Mouse (Mus musculus): ENCODE data around the gene 1110032A03Rik. TPM values are rescaled to one million over a fixed set of nuclear protein-coding genes. Genes with fewer than 3 reads are reported as not detected.
A peak's percentile ranks its signal among the peaks of the same experiment; 100 is the strongest.

Gene 1110032A03Rik
- polyA plus RNA-seq (2016; fragmentation: Nextera tagmentation; extraction: Ambion mirVana) = 23.0 and 28.3 TPM in 2 replicates

- Histone ChIP-seq H3K4me1 (peaks cover 23% of the 10 kb centered on the region), H3K27me3 (replicated peaks; ENCODE audit: low read depth, poor library complexity, severe bottlenecking) (no peaks in the 10 kb centered on the region), H3K9me3 (no peaks in the 10 kb centered on the region), H3K36me3 (replicated peaks) (peaks cover 49% of the 10 kb centered on the region), H3K27ac (replicated peaks) (peak within 1 kb of the TSS; percentile 96), H3K4me3 (peak within 1 kb of the TSS; percentile 94)
- under 1% methylated on average over 51 of the region's 51 CpGs for WGBS
- peak; percentile 89 for DNase-seq (ENCODE audit: low spot score)
Observed at GRCm38 (mm10) chr9:50774991-50775612, at the start of gene 1110032A03Rik, which contains the start of gene Alg9. TSS of gene 1110032A03Rik (minus strand) at chr9:50775520. TSS of gene Alg9 (plus strand) at chr9:50775019.

- Histone ChIP-seq H3K27ac (replicated peaks) (no peak overlapping the region), H3K36me3 (replicated peaks) (peaks cover 56% of the 10 kb centered on the region), H3K4me3 (no peak overlapping the region), H3K27me3 (replicated peaks; ENCODE audit: low read depth, poor library complexity, severe bottlenecking) (no peaks in the 10 kb centered on the region), H3K4me1 (no peaks in the 10 kb centered on the region), H3K9me3 (no peaks in the 10 kb centered on the region)
- no peak for DNase-seq (ENCODE audit: low spot score)
- WGBS = 89% methylated on average over 11 of the region's 11 CpGs
Observed at GRCm38 (mm10) chr9:50823779-50824453, 48.6 kb upstream of the 1110032A03Rik start.

DNA sequence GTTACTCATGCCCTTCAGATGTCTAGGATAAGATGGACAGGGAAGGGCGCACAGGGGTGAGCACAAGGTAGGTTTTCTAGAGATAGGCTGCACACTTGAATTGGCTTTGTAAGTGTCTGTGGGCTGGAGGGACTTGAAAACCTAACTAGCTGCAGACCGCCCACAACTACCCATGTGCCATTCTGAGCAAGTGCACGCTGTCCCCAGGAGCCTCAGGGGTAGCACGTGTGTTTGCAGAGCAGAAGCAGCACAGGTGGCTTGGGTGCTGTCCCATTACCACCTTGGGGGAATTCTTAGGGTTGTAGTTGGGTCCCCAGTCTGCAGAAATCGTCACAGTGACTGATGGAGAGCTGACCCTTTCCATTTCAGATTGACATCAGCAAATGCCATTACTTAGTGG, 46.9 kb upstream of the 1110032A03Rik start:
- Histone ChIP-seq H3K27me3 (replicated peaks; ENCODE audit: low read depth, poor library complexity, severe bottlenecking) (no peaks in the 10 kb centered on the region), H3K9me3 (no peaks in the 10 kb centered on the region), H3K36me3 (replicated peaks) (peaks cover 57% of the 10 kb centered on the region), H3K4me3 (no peak overlapping the region), H3K4me1 (no peaks in the 10 kb centered on the region), H3K27ac (replicated peaks) (no peak overlapping the region)
- 90% methylated on average over 5 of the region's 5 CpGs for WGBS
- DNase-seq (ENCODE audit: low spot score) = no peak

- H3K4me1 ChIP-seq = no peaks in the 10 kb centered on the region
- no peak for DNase-seq (ENCODE audit: low spot score)
- H3K27me3 ChIP-seq (replicated peaks; ENCODE audit: low read depth, poor library complexity, severe bottlenecking) = no peaks in the 10 kb centered on the region
- no peaks in the 10 kb centered on the region for H3K9me3 ChIP-seq
- 95% methylated on average over 6 of the region's 6 CpGs for WGBS
- H3K4me3 ChIP-seq = no peak overlapping the region
- H3K27ac ChIP-seq (replicated peaks) = no peak overlapping the region
- peaks cover 62% of the 10 kb centered on the region for H3K36me3 ChIP-seq (replicated peaks)
Observed at GRCm38 (mm10) chr9:50821651-50822050, 46.3 kb upstream of the 1110032A03Rik start.

DNA sequence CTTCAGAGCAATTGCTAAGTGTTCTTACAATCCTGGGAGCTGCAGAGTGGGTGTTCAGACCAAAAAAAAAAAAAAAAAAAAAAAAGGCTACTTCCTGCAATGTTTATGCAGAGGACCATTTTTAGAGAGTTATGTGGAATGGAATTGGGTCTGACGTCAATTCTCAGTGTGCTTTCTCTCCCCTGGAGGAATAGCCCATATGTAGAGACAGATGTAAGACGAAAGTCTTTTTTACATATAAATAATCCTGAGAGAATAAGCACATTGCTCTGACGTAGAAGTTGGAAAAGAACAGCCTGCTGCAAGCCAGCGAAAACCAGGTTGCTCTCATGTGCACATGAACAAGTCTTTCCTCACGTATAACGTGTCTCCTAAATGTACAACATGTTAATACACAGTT, 44.4 kb upstream of the 1110032A03Rik start:
- H3K4me3 ChIP-seq = no peak overlapping the region
- no peaks in the 10 kb centered on the region for H3K4me1 ChIP-seq
- H3K27me3 ChIP-seq (replicated peaks; ENCODE audit: low read depth, poor library complexity, severe bottlenecking) = no peaks in the 10 kb centered on the region
- no peaks in the 10 kb centered on the region for H3K9me3 ChIP-seq
- WGBS = 94% methylated on average over 6 of the region's 6 CpGs
- no peak for DNase-seq (ENCODE audit: low spot score)
- no peak overlapping the region for H3K27ac ChIP-seq (replicated peaks)
- H3K36me3 ChIP-seq (replicated peaks) = peaks cover 79% of the 10 kb centered on the region

- no peaks in the 10 kb centered on the region for H3K27me3 ChIP-seq (replicated peaks; ENCODE audit: low read depth, poor library complexity, severe bottlenecking)
- H3K27ac ChIP-seq (replicated peaks) = no peak overlapping the region
- no peak overlapping the region for H3K4me3 ChIP-seq
- H3K9me3 ChIP-seq = 0 out of 2 replicates have a peak, but pooled peaks cover 5% of the 10 kb centered on the region
- no peak for DNase-seq (ENCODE audit: low spot score)
- 93% methylated on average over 6 of the region's 6 CpGs for WGBS
- H3K36me3 ChIP-seq (replicated peaks) = peaks cover 82% of the 10 kb centered on the region
- H3K4me1 ChIP-seq = no peaks in the 10 kb centered on the region
Observed at GRCm38 (mm10) chr9:50818050-50818449, 42.7 kb upstream of the 1110032A03Rik start.

DNA sequence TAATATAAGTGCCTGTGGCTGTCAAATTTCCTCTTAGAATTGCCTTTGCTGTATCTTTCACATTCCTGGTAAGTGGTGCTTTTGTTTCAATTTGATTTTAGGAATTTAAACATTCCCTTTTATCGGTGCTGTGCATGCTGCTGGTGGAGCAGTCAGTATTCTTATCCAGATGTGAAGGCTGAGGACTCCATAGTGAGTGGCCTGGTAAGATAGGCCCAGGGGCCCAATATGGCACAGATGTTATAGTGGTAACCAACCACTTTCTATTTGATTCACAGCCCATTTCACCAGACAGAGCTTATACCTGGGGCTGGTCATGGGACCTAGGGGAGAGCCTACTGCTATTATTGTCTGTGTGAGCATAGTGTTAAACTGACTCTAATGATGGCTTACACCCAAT, 41.2 kb upstream of the 1110032A03Rik start:
- no peaks in the 10 kb centered on the region for H3K4me1 ChIP-seq
- H3K36me3 ChIP-seq (replicated peaks) = peaks cover 82% of the 10 kb centered on the region
- H3K27ac ChIP-seq (replicated peaks) = no peak overlapping the region
- DNase-seq (ENCODE audit: low spot score) = no peak
- no peak overlapping the region for H3K4me3 ChIP-seq
- 0 out of 2 replicates have a peak, but pooled peaks cover 5% of the 10 kb centered on the region for H3K9me3 ChIP-seq
- H3K27me3 ChIP-seq (replicated peaks; ENCODE audit: low read depth, poor library complexity, severe bottlenecking) = no peaks in the 10 kb centered on the region
- 95% methylated on average over 1 of the region's 1 CpGs for whole genome bisulfite sequencing

GRCm38 (mm10) chr9:50815666-50816065, 40.3 kb upstream of the 1110032A03Rik start:
- H3K27ac ChIP-seq (replicated peaks) = no peak overlapping the region
- H3K4me1 ChIP-seq = no peaks in the 10 kb centered on the region
- H3K9me3 ChIP-seq = 0 out of 2 replicates have a peak, but pooled peaks cover 5% of the 10 kb centered on the region
- no peak overlapping the region for H3K4me3 ChIP-seq
- H3K27me3 ChIP-seq (replicated peaks; ENCODE audit: low read depth, poor library complexity, severe bottlenecking) = no peaks in the 10 kb centered on the region
- H3K36me3 ChIP-seq (replicated peaks) = peaks cover 89% of the 10 kb centered on the region
- WGBS = 95% methylated on average over 4 of the region's 4 CpGs
- no peak for DNase-seq (ENCODE audit: low spot score)

DNA sequence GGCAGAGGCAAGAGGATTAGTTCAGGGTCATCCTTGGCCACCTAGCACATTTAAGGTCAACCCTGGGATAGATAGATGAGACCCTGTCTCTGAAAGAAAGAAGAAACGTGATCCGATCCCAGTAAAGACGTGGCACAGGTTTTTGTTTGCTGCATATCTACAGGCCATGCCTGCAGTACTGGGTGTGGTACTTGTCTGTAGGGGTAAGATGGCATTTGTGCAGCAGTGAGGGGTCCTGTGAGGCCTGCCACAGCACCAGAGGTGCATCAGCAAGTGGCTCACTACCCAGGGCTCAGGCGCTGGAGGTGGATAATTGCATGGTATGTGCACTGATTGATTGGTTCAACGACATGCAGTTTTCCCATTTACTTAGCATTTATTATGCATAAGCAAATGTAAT, 38.5 kb upstream of the 1110032A03Rik start:
- 0 out of 2 replicates have a peak, but pooled peaks cover 5% of the 10 kb centered on the region for H3K9me3 ChIP-seq
- H3K4me3 ChIP-seq = no peak overlapping the region
- peaks cover 92% of the 10 kb centered on the region for H3K36me3 ChIP-seq (replicated peaks)
- H3K27me3 ChIP-seq (replicated peaks; ENCODE audit: low read depth, poor library complexity, severe bottlenecking) = no peaks in the 10 kb centered on the region
- WGBS = 94% methylated on average over 5 of the region's 5 CpGs
- no peak overlapping the region for H3K27ac ChIP-seq (replicated peaks)
- DNase-seq (ENCODE audit: low spot score) = no peak
- no peaks in the 10 kb centered on the region for H3K4me1 ChIP-seq

GRCm38 (mm10) chr9:50811746-50812145, 36.4 kb upstream of the 1110032A03Rik start:
- H3K4me3 ChIP-seq = no peak overlapping the region
- H3K9me3 ChIP-seq = 0 out of 2 replicates have a peak, but pooled peaks cover 5% of the 10 kb centered on the region
- H3K4me1 ChIP-seq = no peaks in the 10 kb centered on the region
- no peak for DNase-seq (ENCODE audit: low spot score)
- peaks cover 95% of the 10 kb centered on the region for H3K36me3 ChIP-seq (replicated peaks)
- no peaks in the 10 kb centered on the region for H3K27me3 ChIP-seq (replicated peaks; ENCODE audit: low read depth, poor library complexity, severe bottlenecking)
- no peak overlapping the region for H3K27ac ChIP-seq (replicated peaks)
- 84% methylated on average over 2 of the region's 2 CpGs for WGBS

GRCm38 (mm10) chr9:50811187-50811586, 35.9 kb upstream of the 1110032A03Rik start:
- H3K27me3 ChIP-seq (replicated peaks; ENCODE audit: low read depth, poor library complexity, severe bottlenecking) = no peaks in the 10 kb centered on the region
- H3K4me3 ChIP-seq = no peak overlapping the region
- 0 out of 2 replicates have a peak, but pooled peaks cover 5% of the 10 kb centered on the region for H3K9me3 ChIP-seq
- DNase-seq (ENCODE audit: low spot score) = no peak
- H3K36me3 ChIP-seq (replicated peaks) = peaks cover 95% of the 10 kb centered on the region
- WGBS = 95% methylated on average over 7 of the region's 7 CpGs
- H3K27ac ChIP-seq (replicated peaks) = no peak overlapping the region
- no peaks in the 10 kb centered on the region for H3K4me1 ChIP-seq

DNA sequence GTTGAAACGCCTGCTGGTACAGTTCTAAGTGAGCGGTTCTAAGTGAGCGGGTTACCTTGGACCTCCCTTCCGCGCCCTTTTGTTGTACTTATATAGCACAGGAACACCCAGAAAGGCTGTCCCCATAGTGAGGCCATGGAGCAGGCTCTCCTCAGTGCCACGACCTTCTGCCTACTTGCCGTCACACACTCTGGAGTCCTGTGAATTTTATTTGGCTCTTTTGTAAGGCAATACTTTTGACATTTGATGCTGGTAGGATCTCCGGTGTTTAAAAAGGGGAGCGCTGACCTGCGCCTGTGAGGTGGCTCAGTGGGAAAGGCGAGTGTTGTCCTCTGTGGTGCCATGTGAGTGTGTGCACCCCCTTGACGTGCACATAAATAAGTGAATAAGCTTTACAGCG, 33.8 kb upstream of the 1110032A03Rik start:
- H3K27ac ChIP-seq (replicated peaks) = no peak overlapping the region
- DNase-seq (ENCODE audit: low spot score) = no peak
- no peak overlapping the region for H3K4me3 ChIP-seq
- H3K4me1 ChIP-seq = no peaks in the 10 kb centered on the region
- H3K27me3 ChIP-seq (replicated peaks; ENCODE audit: low read depth, poor library complexity, severe bottlenecking) = no peaks in the 10 kb centered on the region
- H3K36me3 ChIP-seq (replicated peaks) = peaks cover 96% of the 10 kb centered on the region
- 94% methylated on average over 13 of the region's 13 CpGs for WGBS
- 0 out of 2 replicates have a peak, but pooled peaks cover under 1% of the 10 kb centered on the region for H3K9me3 ChIP-seq

- 89% methylated on average over 6 of the region's 6 CpGs for WGBS
- no peaks in the 10 kb centered on the region for H3K4me1 ChIP-seq
- DNase-seq (ENCODE audit: low spot score) = no peak
- H3K27me3 ChIP-seq (replicated peaks; ENCODE audit: low read depth, poor library complexity, severe bottlenecking) = no peaks in the 10 kb centered on the region
- H3K27ac ChIP-seq (replicated peaks) = no peak overlapping the region
- H3K36me3 ChIP-seq (replicated peaks) = peaks cover 96% of the 10 kb centered on the region
- H3K9me3 ChIP-seq = no peaks in the 10 kb centered on the region
- H3K4me3 ChIP-seq = no peak overlapping the region
Observed at GRCm38 (mm10) chr9:50808471-50808870, 33.2 kb upstream of the 1110032A03Rik start.

Data from embryonic facial prominence, embryonic 10.5 days (tissue).